Mouse (Mus musculus): ENCODE results near the gene Tlx1. TPM values are rescaled to one million over a fixed set of nuclear protein-coding genes. Genes with fewer than 3 reads are reported as not detected.
A peak's percentile ranks its signal among the peaks of the same experiment; 100 is the strongest.

Tlx1 gene
- total RNA-seq (2021), result not detected
- long read RNA-seq, result 0 reads

DNA sequence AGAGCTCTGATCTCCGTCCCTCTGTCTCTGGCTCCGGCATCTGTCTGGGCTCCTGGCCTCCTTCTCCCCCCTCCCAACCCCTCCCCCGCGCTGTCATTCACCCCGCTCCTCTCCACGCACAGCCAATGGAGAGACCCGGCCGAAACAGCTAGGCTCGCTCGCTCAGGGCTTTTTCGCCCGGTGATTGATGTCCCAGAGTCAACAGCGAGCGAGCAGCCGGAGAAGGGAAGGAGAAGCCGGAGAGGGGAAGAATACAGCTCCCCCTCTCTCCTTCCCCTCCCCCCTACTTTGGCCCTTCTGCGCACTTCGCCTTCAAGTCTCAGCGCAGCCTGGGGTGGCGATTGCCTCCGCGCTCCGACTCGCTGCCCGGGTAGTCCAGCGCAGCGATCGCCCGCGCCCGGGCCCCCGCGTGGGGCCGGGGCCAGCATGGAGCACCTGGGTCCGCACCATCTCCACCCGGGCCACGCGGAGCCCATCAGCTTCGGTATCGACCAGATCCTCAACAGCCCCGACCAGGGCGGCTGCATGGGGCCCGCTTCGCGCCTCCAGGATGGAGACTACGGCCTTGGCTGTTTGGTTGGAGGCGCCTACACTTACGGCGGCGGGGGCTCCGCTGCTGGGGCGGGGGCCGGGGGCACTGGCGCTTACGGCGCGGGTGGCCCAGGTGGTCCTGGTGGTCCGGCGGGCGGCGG is at the start of gene Tlx1:
TSS of gene Tlx1 (plus strand) at position 191 of the 692 bp plus-strand sequence.
- no peak for DNase-seq (ENCODE audit: low spot score in 2 of 2)

DNA sequence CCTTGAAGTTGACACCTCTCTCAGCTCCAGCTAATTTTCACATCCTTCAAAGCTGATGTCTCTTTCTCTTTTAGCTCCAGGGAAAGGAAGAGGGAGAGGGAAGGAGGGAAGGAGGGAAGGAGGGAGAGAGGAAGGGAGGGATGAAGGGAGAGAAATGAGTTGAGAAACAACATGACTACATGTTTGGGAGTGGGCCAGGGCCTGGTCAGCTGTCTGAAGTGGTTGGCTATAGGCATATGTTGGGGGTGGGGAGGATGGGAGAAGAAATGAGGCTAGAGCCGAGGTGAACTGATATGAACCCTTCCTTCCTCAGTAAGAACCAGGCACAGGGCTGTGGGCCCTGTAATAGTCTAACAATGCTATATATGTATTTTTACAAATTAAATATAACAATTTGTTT is 44.9 kb upstream of the Tlx1 start:
- no peak for DNase-seq (ENCODE audit: low spot score in 2 of 2)

DNA sequence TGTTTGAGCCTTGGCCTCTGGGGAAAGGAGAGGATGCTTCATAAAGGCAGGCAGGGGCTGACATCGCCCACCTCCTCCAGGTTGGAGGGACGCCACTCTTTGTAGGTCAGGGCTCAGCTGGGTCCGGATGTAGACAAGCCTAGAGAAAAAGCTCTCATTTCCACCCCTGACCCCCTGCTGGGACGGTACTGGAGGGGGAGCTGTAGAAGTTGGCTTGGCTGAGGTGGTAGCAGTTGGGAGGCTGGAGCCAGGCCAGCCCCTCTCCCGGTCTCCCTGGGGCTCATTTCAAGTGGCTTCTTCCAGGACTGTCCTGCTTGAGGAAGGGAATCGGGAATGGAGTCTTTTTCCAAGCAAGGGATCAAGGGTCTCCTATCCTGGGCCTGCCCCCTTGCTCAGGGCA is 43.8 kb upstream of the Tlx1 start:
- DNase-seq (ENCODE audit: low spot score in 2 of 2), result no peak

DNA sequence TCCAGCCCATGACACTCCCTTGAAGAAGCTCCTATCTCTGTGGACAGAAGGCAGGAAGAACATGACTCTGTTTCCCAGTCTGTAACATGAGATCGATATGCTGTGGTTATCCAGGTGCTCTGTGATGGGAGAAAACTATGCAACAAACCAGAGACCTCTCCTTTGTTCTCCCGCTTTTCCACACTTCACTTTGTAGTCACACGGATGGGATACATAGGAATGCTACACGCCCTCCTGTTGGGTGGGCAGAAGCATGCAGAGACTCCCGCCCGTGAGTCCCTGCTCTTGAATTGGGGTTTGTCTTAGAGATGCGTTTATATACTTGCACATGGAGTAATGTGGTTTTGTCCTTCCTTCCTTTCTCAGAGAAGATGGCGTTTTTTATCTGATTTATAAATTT is 39.8 kb upstream of the Tlx1 start:
- no peak for DNase-seq (ENCODE audit: low spot score in 2 of 2)

DNA sequence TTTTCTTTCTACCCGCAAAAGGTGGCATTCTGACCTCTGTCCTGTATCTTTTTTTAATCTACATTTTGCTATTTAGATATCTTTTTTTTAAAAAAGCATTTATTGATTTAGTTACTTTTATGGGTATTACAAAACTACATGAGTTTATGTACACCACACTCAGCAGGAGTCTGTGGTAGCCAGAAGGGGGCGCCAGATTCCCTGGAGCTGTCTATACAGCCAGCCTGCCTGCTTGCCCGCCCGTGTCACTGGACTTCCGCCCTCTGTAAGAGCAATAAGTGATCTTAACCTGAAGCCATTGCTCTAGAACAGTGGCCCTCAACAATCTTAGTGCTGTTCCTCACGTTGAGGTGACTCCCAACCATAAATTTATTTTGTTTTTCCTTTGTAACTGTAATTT is 38.0 kb upstream of the Tlx1 start:
- DNase-seq (ENCODE audit: low spot score in 2 of 2), result no peak

DNA sequence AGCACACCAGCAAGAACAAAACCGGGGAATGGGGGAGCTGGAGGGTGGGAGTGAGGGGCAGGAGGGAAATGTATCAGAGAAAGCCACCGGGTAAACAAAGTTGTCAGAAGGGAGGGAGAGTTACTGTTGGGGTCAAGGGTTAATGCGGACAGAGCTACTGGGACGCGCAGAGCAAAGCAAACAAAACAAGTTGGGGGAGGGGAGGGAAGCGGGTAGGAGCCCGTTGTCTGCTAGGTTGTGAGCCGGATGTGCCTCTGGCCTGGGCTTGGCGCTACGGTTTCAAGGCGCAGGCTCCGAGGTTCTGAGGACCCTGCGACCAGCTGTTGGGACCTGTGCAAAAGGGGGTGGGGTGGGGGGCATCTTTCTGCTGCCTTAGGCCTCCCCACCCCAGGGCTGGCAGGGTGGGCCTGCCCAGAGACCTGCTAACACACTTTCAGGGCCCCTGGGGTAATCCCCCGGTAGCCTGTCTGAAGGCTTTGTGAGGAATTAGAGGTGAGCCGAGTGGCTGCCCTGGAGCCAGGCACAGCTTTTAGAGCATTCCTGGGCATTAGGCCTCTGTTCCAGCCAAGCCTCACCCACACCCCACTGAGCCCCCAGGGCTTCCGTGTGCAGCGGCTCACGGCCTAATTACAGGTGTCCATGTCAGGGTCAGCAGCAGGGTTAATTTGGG is 36.6 kb upstream of the Tlx1 start:
- DNase-seq (ENCODE audit: low spot score in 2 of 2), result no peak

DNA sequence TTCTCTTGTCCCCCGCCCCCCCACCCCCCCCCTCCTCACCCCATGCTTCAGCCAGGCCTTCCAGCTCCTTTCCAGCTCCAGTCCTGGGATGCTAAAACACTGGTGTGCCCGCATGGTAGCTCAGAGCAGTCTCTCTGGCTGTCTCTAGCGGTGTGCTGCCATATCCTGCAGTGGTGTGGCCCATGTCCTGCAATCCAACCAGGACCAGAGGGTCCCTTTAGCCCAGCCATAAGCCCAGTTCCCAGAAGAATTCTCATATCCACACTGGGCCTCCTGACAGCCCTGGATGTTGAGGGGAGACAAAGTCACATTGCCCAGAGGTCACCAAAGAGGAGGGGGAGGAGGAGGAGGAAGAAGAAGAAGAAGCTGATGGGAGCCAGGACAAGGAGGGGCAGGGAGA is 35.7 kb upstream of the Tlx1 start:
- no peak for DNase-seq (ENCODE audit: low spot score in 2 of 2)

DNA sequence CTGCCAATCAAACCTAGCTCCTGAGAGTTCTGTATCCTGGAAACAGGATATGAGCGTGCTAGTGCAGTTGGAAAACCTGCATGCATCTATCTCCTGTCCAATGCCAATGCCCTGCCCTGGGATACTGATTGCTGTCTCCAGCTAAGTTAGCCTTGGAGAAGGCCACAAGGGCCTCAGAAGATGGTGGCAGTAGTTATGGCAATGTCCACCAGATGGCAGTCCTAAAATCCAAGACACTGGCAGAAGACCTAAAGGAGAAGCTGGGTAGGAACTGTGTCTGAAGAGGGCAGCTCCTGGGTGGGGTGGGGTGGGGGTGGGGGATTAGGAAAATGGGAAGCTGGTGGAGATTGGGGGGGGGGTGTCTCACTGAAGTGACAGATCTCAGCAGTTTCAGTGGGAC is 33.7 kb upstream of the Tlx1 start:
- peak in 1 of 2 experiments; percentile 50 for DNase-seq (ENCODE audit: low spot score in 2 of 2)

DNA sequence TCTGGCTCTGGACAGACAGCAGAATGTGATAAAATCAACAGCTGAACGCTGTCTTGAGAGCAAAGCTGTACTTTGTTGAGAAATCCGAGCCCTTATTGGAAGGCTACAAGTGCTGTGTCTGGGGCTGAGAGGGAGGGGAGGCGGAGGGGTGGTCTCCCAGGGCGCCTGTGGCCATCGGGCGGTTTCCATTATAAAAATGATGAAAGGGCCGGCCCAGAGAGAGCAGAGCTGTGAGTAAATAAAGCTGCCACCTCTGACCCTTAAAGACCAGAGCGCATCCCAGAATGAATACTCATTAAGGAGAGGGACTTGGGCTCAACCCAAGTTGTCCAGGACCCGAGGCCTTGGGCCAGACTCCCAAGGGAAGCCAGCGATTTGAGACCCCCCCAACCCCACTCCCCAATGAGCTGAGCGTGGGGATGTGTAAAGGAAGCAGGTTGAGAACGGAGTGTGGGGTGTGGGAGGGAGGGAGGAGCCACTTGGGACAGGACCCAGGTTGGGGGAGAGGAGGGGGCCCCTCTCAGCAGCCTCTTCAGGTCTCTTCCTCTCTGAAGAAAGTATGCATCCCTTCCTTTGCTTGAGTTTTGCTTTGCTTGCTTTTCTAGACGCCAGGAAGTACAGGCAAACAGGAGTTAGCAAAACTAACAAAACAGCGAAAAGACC is 18.4 kb upstream of the Tlx1 start:
- no peak for DNase-seq (ENCODE audit: low spot score in 2 of 2)

DNA sequence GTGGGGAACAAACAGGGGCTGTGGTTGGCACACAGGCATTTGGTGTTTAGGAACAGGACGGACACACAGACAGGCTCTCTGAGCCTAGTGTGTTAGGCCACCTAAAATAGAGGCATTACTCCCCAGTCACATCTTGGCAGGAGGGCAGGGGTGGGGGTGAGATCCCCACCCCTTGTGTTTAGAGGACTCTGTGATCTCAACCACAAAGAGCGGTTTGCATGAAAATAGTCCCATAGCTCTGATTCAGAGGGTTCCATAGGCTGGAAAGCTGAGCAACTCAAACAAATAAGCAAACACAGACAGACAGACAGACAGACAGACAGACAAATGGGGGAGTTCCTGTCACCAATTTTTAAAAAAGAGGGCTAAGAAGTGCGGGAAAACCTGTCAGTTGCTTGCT is 7.9 kb upstream of the Tlx1 start:
- DNase-seq (ENCODE audit: low spot score in 2 of 2), result no peak

DNA sequence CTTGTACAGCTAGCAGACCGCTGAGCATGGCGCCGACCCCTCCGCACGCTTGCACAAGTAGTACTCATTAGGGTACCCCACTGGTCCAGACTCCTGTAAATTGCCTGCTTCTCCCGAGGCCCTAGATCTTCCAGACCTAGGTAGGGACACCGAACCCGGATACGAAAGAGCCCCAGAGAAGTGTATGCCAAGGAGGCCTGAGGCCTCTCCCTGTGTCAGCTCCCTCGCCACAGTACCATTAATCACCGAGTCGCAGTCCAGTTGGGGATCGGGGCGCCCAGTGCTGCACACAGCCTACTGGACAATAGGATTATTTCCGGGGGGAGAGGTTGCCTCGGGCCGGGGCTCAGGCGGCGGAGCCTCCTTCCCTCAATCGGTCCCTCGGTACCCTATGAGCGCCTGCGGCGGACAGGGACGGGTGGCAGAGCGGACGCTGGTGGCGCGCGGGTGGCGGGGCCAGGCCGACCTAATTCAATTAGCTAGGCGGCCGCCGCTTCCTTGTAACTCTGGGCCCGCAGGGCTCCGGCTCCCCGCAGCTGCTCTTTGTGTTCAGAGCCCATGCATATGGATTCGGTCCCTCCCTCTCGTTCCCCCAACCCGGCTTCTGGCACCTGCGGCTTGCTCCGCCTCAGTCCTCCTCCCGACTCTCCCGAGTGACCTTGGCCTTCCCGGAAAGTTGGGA is 7.1 kb upstream of the Tlx1 start:
- DNase-seq (ENCODE audit: low spot score in 2 of 2), result no peak

DNA sequence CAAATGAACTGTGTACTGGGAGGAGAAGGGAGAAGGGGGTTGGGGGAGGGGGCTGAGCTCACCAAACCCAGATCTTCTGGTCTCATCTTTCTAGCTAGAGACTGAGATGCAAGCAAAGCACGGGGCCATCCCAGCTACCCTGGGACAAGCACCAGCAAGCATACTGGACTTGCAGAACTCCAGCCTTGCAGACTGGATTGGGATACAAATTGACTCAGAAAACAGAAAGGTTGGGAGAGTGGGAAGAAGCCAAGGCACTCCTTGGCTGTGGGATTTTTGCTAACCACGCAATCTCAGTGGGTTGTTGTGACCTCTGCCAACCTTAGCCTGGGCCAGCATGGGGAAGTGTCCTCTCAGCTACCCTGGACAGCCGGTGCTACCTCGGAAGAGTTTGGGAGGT is 3.4 kb upstream of the Tlx1 start:
- DNase-seq (ENCODE audit: low spot score in 2 of 2), result no peak

DNA sequence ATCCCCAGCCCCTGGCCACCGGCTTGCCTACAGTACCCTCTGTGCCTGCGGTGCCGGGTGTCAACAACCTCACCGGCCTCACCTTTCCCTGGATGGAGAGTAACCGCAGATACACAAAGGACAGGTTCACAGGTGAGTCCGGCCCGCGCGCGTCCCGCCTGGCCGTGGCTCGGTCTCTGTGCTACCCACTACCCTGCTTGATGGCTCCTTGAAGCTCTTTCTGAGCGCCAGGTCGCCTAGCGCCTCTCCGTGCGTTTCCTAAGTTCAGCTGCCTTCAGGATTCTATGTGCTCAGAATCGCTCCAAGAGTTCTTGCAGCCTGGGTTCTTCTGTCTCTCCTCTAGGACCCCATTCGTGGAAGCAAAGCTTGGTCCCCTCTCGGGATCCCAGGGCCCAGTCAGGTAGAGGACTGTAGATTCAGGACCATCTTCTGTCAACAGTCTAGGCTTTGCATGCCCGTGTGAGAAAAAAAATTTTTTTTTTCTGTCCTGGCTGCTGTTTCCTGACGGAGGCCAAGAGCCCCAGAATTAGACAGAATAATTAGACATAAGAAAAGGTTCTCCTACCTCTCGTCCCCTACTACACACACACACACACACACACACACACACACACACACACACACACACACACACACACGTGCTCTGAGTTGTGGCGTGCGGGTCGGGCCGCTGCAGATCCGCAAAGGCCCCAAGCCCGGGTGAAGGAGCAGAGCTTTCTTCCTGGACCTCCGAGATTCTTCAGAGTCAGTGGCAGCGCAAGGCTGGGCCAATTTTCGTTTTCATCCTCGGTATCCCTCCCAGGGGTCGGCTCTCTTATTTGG is 1.1 kb downstream of the Tlx1 start:
- DNase-seq (ENCODE audit: low spot score in 2 of 2), result no peak

DNA sequence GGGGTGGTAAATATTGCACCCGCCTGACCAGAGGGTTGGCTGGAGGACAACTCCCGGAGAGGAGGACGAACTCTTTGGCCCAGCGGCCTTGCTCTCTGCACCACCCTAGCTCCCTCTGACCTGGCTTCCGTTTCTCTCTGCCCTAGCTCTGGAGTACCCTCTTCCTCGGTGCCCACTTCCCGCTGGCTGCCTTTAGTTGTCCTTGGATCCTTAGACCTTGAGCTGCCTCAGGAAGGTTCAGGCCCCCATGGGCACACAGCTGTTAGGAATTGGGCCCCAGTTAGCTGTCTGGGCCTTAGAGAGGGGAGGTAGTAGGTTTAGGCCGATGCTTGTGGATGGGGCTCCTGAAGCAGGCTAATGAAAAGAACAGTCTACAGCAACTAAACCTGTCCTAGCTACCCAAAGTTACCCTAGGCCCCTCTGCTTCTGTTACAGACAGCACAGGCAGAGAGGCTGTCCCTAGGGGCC is 1.7 kb downstream of the Tlx1 start:
- no peak for DNase-seq (ENCODE audit: low spot score in 2 of 2)

DNA sequence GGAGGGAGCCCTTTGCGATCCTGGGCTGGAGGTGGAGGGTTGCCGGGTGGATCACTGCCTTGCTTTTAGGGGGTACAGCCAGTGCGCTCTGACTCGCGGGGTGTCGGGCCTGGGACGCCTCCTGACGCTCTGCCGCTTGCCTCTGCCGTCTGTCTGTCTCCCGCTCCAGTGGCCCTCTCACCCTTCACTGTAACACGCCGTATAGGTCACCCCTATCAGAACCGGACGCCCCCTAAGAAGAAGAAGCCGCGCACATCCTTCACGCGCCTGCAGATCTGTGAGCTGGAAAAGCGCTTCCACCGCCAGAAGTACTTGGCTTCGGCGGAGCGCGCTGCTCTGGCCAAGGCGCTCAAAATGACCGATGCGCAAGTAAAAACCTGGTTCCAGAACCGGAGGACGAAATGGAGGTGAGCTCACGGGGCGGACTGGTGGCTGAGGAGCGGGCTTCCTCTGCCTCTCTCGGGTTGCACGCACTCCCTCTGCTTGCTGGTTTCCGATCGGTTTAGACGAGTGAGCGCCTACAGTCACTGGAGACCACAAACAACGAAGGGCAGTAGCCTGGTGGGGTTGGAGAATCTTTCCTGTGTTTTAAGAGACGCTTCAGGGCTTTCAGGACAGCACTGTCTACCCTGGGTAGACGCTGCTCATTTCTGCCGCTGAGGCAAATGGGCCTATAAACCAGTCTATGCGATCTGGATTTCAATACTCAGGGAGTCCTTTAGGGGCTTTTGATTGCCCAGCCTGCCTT is 3.0 kb downstream of the Tlx1 start:
- DNase-seq (ENCODE audit: low spot score in 2 of 2), result no peak

DNA sequence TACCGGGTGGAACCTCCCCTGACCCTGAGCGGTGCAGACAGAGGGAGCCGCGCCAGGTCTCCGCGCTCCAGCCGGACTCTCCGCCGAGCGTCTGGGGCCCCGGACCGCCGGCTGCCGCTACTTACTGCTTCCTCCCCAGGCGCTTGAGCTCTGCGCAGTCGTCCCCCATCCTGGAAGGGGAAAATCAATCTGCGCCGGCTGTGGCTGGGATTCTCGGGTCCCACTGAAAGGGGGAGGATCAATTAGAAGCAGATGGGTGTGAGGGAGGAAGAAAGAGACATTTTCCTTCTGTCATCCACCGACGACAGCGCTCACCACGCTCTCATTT is 3.5 kb downstream of the Tlx1 start:
- no peak for DNase-seq (ENCODE audit: low spot score in 2 of 2)

DNA sequence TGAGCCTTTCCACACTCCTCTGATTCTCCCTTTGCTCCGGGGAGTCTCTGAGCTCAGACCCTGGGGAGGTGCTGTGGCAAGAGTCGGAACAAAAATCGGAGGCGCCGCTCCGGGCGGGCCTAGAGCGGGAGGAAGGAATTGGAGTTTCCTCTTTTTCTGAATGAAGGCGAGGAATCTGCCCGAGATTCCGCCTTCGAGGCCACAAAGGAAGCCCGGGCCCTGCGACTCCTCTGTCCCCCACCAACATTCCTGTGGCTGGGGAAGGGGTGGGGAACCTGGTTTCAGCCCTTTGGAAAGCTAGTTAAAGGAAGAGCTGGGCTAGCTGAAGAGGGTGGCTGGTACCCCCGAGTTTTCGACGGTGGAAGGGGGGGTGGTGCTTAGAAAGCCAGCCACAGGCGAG is 4.0 kb downstream of the Tlx1 start:
- no peak for DNase-seq (ENCODE audit: low spot score in 2 of 2)

DNA sequence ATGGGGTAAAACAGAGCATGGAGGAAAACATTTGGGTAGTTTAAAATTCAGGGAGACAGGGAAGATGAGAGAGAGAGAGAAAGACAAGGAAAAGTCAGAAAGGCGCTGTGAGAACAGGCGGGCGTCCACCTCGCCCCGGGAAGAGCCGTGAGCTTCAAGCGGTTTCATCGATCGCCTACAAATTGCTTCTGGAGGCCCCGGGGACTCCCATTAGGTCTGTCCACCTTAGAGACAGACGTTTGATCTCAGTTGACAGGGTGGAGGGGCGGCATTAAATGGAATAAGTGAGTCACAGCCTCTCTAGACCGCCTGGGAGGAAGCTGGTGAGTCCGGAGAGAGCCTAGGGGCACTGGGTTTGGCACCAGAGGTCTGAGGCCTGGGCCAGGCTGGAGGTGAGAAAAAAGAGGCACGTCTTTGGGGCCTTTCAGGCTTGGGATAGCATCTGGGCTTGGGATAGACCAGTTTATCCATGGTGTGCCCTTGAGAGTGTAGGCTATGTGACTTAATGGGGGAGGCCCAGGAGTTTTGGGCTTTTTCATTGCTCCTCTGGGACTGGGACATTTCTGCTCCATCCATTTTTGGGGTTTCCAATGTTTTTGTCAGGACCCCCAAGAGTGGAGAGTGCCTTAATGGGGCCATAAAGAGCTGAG is 4.8 kb downstream of the Tlx1 start:
- DNase-seq (ENCODE audit: low spot score in 2 of 2), result no peak

DNA sequence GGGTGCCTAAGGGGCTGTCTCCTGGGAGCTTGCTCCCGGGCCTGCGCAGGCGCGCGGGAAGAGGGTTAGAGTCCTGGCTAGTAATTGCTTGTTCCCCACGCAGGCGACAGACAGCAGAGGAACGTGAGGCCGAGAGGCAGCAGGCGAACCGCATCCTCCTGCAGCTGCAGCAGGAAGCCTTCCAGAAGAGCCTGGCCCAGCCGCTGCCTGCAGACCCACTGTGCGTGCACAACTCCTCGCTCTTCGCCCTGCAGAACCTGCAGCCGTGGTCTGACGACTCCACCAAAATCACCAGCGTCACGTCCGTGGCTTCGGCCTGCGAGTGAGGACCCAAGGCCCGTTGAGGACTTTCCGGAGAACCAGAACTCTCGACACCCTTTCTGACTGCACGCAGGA is 5.3 kb downstream of the Tlx1 start:
- DNase-seq (ENCODE audit: low spot score in 2 of 2), result no peak

DNA sequence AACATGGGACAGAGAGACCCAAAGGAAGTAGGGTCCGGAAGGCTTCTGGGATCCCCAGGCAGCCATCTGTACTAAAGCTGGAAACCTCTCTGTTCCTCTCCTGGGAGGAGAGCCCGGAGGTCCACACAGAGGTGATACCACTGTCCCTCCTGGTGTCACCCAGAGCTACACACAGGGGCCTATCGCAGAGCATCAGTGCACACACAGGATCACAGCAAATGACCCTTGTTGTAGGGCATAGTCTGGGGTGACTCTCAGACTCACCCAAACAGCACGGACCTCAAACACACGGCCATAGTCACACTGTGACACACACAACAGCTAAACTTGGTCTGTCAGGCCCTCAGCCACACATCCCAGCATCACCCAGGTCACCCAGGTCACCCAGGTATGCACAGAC is 5.9 kb downstream of the Tlx1 start:
- DNase-seq (ENCODE audit: low spot score in 2 of 2), result no peak
